Mouse (Mus musculus): Measurements from ENCODE around the gene Olfr1378. TPM values are rescaled to one million over a fixed set of nuclear protein-coding genes. Genes with fewer than 3 reads are reported as not detected.

Olfr1378 gene
- not detected in 2 replicates for polyA plus RNA-seq (2021; fragmentation: Nextera tagmentation)
- long read RNA-seq, experiment 1, result 0 reads
- long read RNA-seq, experiment 2, result 0 reads

GRCm38 (mm10) chr11:50966230-50966629 lies at the start of gene Olfr1378:
TSS of gene Olfr1378 (plus strand) at chr11:50966530.

GRCm38 (mm10) chr11:50931451-50931866 lies 34.9 kb upstream of the Olfr1378 start, which contains the start of gene Zfp354b:
TSS of gene Zfp354b (minus strand) at chr11:50931633.

GRCm38 (mm10) chr11:50943506-50943905 lies 22.8 kb upstream of the Olfr1378 start, which contains the start of gene 4933414I15Rik:
TSS of gene 4933414I15Rik (minus strand) at chr11:50943765.

GRCm38 (mm10) chr11:50953665-50954064 lies 12.7 kb upstream of the Olfr1378 start, which contains the start of gene Prop1:
TSS of gene Prop1 (minus strand) at chr11:50953765.

GRCm38 (mm10) chr11:50981667-50982066 lies 15.3 kb downstream of the Olfr1378 start, which contains the start of gene Olfr1377:
TSS of gene Olfr1377 (plus strand) at chr11:50981967.

GRCm38 (mm10) chr11:51003296-51003695 lies 37.0 kb downstream of the Olfr1378 start, which contains the start of gene Olfr51:
TSS of gene Olfr51 (plus strand) at chr11:51003596.

GRCm38 (mm10) chr11:51013936-51014335 lies 47.6 kb downstream of the Olfr1378 start, which contains the start of gene Olfr54:
TSS of gene Olfr54 (plus strand) at chr11:51014236.

Other genes with a start within 250 kb of the Olfr1378 start
- gene Zfp354c, start 138.8 kb upstream of the Olfr1378 start, polyA plus RNA-seq (2021; fragmentation: Nextera tagmentation), result 8.1 and 9.9 TPM in 2 replicates
- gene Zfp879, start 125.0 kb upstream of the Olfr1378 start, polyA plus RNA-seq (2021; fragmentation: Nextera tagmentation), result 0.97 and 1.4 TPM in 2 replicates
- gene Grm6, start 115.8 kb upstream of the Olfr1378 start, polyA plus RNA-seq (2021; fragmentation: Nextera tagmentation), result not detected in 2 replicates
- 2.8 and 3.2 TPM in 2 replicates for gene Zfp454, start 78.9 kb upstream of the Olfr1378 start, polyA plus RNA-seq (2021; fragmentation: Nextera tagmentation)
- 14.9 and 18.5 TPM in 2 replicates for gene Zfp2, start 50.4 kb upstream of the Olfr1378 start, polyA plus RNA-seq (2021; fragmentation: Nextera tagmentation)
- gene Zfp354b, start 34.9 kb upstream of the Olfr1378 start, polyA plus RNA-seq (2021; fragmentation: Nextera tagmentation), result 2.9 and 3.2 TPM in 2 replicates
- not detected in 2 replicates for gene 4933414I15Rik, start 22.8 kb upstream of the Olfr1378 start, polyA plus RNA-seq (2021; fragmentation: Nextera tagmentation)
- not detected in 2 replicates for gene Prop1, start 12.8 kb upstream of the Olfr1378 start, polyA plus RNA-seq (2021; fragmentation: Nextera tagmentation)
- not detected in 2 replicates for gene Olfr1377, start 15.4 kb downstream of the Olfr1378 start, polyA plus RNA-seq (2021; fragmentation: Nextera tagmentation)
- not detected in 2 replicates for gene Olfr51, start 37.1 kb downstream of the Olfr1378 start, polyA plus RNA-seq (2021; fragmentation: Nextera tagmentation)
- not detected in 2 replicates for gene Olfr54, start 47.7 kb downstream of the Olfr1378 start, polyA plus RNA-seq (2021; fragmentation: Nextera tagmentation)
- gene Olfr1375, start 81.6 kb downstream of the Olfr1378 start, polyA plus RNA-seq (2021; fragmentation: Nextera tagmentation), result not detected in 2 replicates
- gene Zfp354a, start 92.7 kb downstream of the Olfr1378 start, polyA plus RNA-seq (2021; fragmentation: Nextera tagmentation), result 5.0 and 5.1 TPM in 2 replicates

All from left cerebral cortex, adult 6 months (tissue).